Mouse (Mus musculus): Measurements from ENCODE around the gene Ptgfrn. TPM values are rescaled to one million over a fixed set of nuclear protein-coding genes. Genes with fewer than 3 reads are reported as not detected.

The Ptgfrn gene
- total and polyA plus RNA-seq, 3 experiments, result not detected

DNA sequence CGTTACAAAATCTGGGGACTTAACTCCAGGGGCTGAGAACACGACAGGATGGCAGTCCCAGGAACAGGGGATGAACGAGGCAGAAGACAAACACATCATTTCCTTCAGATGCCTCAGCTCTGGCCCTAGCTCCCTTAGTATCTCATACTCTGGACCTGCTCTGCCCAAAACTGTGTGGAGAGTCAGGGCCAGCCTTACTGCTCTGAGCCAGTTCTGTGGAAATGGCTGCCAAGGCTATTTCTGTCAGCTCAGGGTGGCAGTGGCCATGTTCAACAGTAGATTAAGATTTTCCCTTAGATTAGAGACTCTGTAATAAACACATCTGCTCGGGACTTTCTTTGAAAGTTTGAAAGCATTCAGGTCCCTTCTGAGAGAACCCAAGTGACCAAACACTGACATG, 58.5 kb downstream of the Ptgfrn start:
- Histone ChIP-seq H3K4me1 (ENCODE audit: control insufficient read depth in 1 of 2, insufficient read depth in 2 of 2, low read length in 2 of 2) (no peaks in the 10 kb centered on the region), H3K27me3 (ENCODE audit: control insufficient read depth in 1 of 2, insufficient read depth in 2 of 2, low read length in 2 of 2) (no peaks in the 10 kb centered on the region; a peak in 1 of 4 replicates), H3K9me3 (replicated peaks; ENCODE audit: insufficient read depth, low read length) (no peaks in the 10 kb centered on the region), H3K27ac (ENCODE audit: control insufficient read depth, low read depth, low read length) (no peak overlapping the region), H3K4me3 (ENCODE audit: control insufficient read depth in 1 of 2, insufficient read depth in 1 of 2, low read depth in 2 of 2, low read length in 2 of 2) (no peak overlapping the region), H3K79me2 (ENCODE audit: control insufficient read depth, insufficient read depth, low read length, poor library complexity) (no peaks in the 10 kb centered on the region), H3K36me3 (ENCODE audit: control insufficient read depth in 1 of 2, insufficient read depth in 2 of 2, low read length in 2 of 2) (no peaks in the 10 kb centered on the region), H3K9ac (ENCODE audit: control insufficient read depth, low read depth, low read length, poor library complexity, severe bottlenecking) (no peak overlapping the region)
- no peak for DNase-seq (ENCODE audit: low read depth, low spot score)
- TF ChIP-seq ZC3H11A (IDR thresholded peaks at IDR 0.05; ENCODE audit: low read depth, low read length) (no peak), MAFK (IDR thresholded peaks at IDR 0.05; ENCODE audit: borderline replicate concordance, low read depth, low read length) (no peak), UBTF (IDR thresholded peaks at IDR 0.05; ENCODE audit: borderline replicate concordance, insufficient read depth, low read depth, low read length) (no peak), ELF1 (IDR thresholded peaks at IDR 0.05; ENCODE audit: low read depth, low read length) (no peak), BHLHE40 (IDR thresholded peaks at IDR 0.05; ENCODE audit: borderline replicate concordance, low read depth, low read length) (no peak), ZNF384 (IDR thresholded peaks at IDR 0.05; ENCODE audit: low read depth, low read length) (no peak), RAD21 (IDR thresholded peaks at IDR 0.05; ENCODE audit: low read depth, low read length) (no peak)

GRCm38 (mm10) chr3:101049997-101050396, 60.1 kb downstream of the Ptgfrn start:
- no peak for DNase-seq (ENCODE audit: low read depth, low spot score)
- Histone ChIP-seq H3K27ac (ENCODE audit: control insufficient read depth, low read depth, low read length) (no peak overlapping the region), H3K4me3 (ENCODE audit: control insufficient read depth in 1 of 2, insufficient read depth in 1 of 2, low read depth in 2 of 2, low read length in 2 of 2) (no peak overlapping the region), H3K9ac (ENCODE audit: control insufficient read depth, low read depth, low read length, poor library complexity, severe bottlenecking) (no peak overlapping the region), H3K27me3 (ENCODE audit: control insufficient read depth in 1 of 2, insufficient read depth in 2 of 2, low read length in 2 of 2) (no peaks in the 10 kb centered on the region; a peak in 1 of 4 replicates), H3K36me3 (ENCODE audit: control insufficient read depth in 1 of 2, insufficient read depth in 2 of 2, low read length in 2 of 2) (no peaks in the 10 kb centered on the region), H3K4me1 (ENCODE audit: control insufficient read depth in 1 of 2, insufficient read depth in 2 of 2, low read length in 2 of 2) (no peaks in the 10 kb centered on the region), H3K79me2 (ENCODE audit: control insufficient read depth, insufficient read depth, low read length, poor library complexity) (no peaks in the 10 kb centered on the region), H3K9me3 (replicated peaks; ENCODE audit: insufficient read depth, low read length) (no peaks in the 10 kb centered on the region)
- TF ChIP-seq TBP (IDR thresholded peaks at IDR 0.05; ENCODE audit: low read depth, low read length) (no peak), UBTF (IDR thresholded peaks at IDR 0.05; ENCODE audit: borderline replicate concordance, insufficient read depth, low read depth, low read length) (no peak), ZC3H11A (IDR thresholded peaks at IDR 0.05; ENCODE audit: low read depth, low read length) (no peak), TAL1 (IDR thresholded peaks at IDR 0.05; ENCODE audit: low read length) (no peak), CHD2 (IDR thresholded peaks at IDR 0.05; ENCODE audit: low read length) (no peak), USF1 (IDR thresholded peaks at IDR 0.05; ENCODE audit: low read depth, low read length) (no peak), ZNF384 (IDR thresholded peaks at IDR 0.05; ENCODE audit: low read depth, low read length) (no peak), MXI1 (IDR thresholded peaks at IDR 0.05; ENCODE audit: low read depth, low read length) (no peak), SMC3 (IDR thresholded peaks at IDR 0.05; ENCODE audit: low read depth, low read length) (no peak)

- Histone ChIP-seq H3K4me3 (ENCODE audit: control insufficient read depth in 1 of 2, insufficient read depth in 1 of 2, low read depth in 2 of 2, low read length in 2 of 2) (no peak overlapping the region), H3K9me3 (replicated peaks; ENCODE audit: insufficient read depth, low read length) (no peaks in the 10 kb centered on the region), H3K27ac (ENCODE audit: control insufficient read depth, low read depth, low read length) (no peak overlapping the region), H3K79me2 (ENCODE audit: control insufficient read depth, insufficient read depth, low read length, poor library complexity) (no peaks in the 10 kb centered on the region), H3K4me1 (ENCODE audit: control insufficient read depth in 1 of 2, insufficient read depth in 2 of 2, low read length in 2 of 2) (no peaks in the 10 kb centered on the region), H3K27me3 (ENCODE audit: control insufficient read depth in 1 of 2, insufficient read depth in 2 of 2, low read length in 2 of 2) (no peaks in the 10 kb centered on the region; a peak in 1 of 4 replicates), H3K9ac (ENCODE audit: control insufficient read depth, low read depth, low read length, poor library complexity, severe bottlenecking) (no peak overlapping the region), H3K36me3 (ENCODE audit: control insufficient read depth in 1 of 2, insufficient read depth in 2 of 2, low read length in 2 of 2) (no peaks in the 10 kb centered on the region)
- DNase-seq (ENCODE audit: low read depth, low spot score), result no peak
- no peak for TF ChIP-seq MAFK (IDR thresholded peaks at IDR 0.05; ENCODE audit: borderline replicate concordance, low read depth, low read length)
- no peak for TF ChIP-seq SIN3A (IDR thresholded peaks at IDR 0.05; ENCODE audit: low read length)
- no peak for TF ChIP-seq TAL1 (IDR thresholded peaks at IDR 0.05; ENCODE audit: low read length)
Measured at GRCm38 (mm10) chr3:101048781-101049180, 61.3 kb downstream of the Ptgfrn start.
